Mouse (Mus musculus): ENCODE data around the gene Nt5c.

- TF ChIP-seq GATA1 (IDR thresholded peaks at IDR 0.05; ENCODE audit: low read length), result no peak
- no peak for TF ChIP-seq TAL1 (IDR thresholded peaks at IDR 0.05; ENCODE audit: low read length)
Observed at GRCm38 (mm10) chr11:115448998-115449397, 42.7 kb downstream of the Nt5c start.

Data from erythroblast, embryonic 14.5 days (primary cell).